Mouse (Mus musculus) common myeloid progenitor, adult 5-6 weeks (primary cell): ENCODE results near the gene Pcsk2. TPM values are rescaled to one million over a fixed set of nuclear protein-coding genes. Genes with fewer than 3 reads are reported as not detected.

Experiments used
- ATAC-seq: replicated peaks from 2 replicates; pipeline ENCODE4 v1.8.0; 2016; ENCODE audit warnings: low read depth, mild to moderate bottlenecking, moderate TSS enrichment, inconsistent platforms; ENCODE audit not compliant: poor library complexity, severe bottlenecking
- total RNA-seq: library from RNA; stranded (forward); fragments of 200-1000, 187-1606 nt; gene quantifications from 2 replicates; pipeline ENCODE4 v1.2.3, GENCODE M21; 2017

Gene Pcsk2
- total RNA-seq, 1 experiment from 2014 or later: not detected

DNA sequence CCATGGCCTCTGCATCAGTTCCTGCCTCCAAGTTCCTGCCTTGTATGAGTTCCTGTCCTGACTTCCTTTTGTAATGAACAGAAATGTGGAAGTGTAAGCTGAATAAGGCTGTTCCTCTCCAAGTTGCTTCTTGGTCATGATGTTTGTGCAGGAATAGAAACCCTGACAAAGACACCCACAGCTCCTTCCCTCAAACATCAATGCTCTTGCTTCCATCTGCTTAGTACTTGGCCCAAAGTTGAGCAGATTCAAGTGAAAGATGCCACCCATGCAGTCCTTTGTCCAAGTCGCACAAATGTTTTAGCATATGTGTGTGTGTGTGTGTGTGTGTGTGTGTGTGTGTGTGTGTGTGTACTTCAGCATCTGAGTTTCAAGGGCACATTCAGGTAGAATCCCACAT is 97.3 kb downstream of the Pcsk2 start:
- no peak for ATAC-seq

DNA sequence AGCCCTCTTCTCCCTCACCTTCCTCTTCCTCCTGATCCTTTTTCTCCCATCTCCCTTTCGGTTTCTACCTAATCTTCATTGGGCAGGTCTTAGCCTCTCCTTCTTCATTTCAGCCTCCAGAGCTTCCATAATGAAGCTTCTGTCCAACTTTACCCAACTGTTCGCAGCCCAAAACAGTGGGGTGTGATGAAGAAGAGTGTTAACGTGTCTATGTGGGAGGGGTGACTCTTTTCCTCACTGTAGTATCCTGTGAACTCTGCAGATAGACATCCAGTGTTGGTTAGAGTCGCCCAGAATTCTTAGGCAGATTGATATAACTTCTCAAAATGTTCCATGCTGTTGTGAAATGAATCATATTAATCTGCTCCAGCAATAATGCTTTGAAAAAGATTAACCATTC is 98.4 kb downstream of the Pcsk2 start:
- ATAC-seq: no peak

DNA sequence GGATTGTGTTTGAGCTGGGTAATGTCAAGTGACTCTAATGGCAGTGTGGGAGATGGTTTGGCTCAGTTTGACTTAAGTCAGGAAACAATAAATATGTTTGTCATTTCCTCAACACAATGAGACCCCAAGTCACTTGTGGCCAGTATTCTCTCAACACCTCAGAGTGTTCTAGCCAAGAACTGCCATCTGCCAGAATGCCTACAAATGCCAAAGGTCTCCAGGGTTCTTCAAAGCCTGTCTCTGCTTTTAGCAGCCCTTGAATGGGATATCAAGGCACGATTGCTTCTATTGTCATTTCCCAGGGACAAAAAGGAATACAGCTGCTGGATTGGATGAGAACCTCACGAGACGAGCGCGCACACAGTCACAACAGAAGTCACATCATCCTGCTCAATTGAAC is 100.0 kb downstream of the Pcsk2 start:
- ATAC-seq: no peak

DNA sequence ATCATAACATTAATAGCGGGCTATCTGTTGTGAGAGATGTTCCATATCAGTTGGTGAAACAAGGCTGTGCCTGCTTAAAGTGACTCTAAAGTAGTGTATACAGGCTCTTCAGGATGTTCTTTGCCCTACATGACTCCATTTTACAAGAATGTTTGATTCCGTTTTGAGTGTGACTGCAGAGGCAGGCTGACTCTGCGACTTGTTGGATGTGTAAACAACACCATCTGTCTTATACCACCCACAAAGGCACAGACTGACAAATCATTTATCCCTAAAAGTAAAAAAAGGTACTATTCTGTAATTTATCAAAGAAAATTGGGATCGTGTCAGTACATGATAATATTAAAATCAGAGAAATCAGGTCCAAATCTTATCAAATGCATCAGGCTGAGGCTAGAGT is 108.7 kb downstream of the Pcsk2 start:
- no peak for ATAC-seq

DNA sequence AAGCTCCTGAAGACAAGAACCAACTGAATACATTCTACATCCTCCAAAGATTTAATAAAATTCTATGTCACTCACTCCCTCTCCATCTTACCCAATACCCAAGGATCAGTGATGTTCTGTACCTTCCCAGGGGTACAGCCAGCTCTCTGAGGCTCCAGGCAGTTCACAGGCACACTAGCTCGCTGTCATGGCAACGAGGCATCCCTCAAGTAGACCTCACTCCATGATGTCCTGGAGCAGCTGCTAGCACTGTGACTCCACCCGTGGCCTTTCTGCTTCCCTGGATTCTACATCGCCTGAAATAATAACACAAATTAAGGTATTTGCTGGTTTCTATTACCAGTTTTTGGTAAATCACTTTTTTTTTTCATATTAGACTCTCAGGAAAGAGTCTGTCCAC is 111.0 kb downstream of the Pcsk2 start:
- no peak for ATAC-seq

DNA sequence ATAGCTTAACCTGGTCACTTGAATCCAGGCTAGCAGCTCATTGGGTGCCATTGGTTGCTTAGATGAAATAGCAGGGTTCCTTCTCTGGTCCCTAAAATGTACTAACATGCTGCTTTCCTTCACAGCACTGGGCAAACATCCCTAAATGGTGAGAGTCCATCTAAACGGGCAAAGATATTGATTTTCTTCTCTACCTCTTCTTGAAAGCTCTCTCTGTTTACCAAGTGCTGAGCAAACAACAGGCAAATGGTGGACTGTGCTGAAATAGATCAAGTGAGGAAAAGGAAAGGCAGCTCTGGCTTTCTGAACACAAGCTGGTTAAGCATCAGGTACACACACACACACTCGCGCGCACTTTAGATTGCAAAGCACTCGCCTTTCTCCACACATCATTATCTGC is 120.8 kb downstream of the Pcsk2 start:
- ATAC-seq: no peak

DNA sequence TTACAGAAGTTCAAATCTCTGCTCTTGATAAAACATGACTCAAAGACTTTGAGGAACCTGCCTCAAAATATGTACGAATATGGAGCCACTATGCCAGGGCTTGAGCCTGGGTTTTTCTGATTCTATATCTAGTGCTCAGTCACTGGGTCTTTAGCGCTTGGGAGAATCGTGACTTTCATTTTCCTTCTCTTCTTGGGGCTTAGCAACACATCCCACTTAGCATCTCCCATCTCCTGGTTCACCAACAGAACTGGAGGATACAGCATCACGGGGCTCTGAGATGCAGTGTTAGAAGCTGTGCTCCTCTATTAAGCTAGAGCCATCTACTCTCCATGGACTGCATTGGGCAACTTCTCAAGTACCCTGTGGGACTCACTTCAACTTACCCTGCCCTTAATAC is 131.9 kb downstream of the Pcsk2 start:
- no peak for ATAC-seq

DNA sequence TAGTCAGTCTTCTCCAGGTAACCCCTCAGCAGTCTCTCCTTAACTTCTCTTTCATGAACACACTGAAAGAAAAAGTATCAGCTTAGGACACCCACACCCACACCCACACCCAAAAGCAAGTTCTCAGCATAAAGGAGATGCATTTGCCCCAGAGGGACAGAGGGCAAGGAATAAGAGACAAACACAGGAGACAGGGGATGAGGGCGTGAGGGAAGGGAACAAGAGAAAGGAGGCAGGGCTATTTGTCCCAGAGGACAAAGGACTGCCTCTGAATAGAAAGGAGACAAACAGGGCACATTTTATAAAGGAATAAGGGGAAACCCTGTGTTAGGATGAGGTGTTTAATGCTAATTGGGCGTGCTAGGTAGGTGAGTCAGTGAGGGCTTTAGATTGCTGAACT is 133.6 kb downstream of the Pcsk2 start:
- no peak for ATAC-seq

DNA sequence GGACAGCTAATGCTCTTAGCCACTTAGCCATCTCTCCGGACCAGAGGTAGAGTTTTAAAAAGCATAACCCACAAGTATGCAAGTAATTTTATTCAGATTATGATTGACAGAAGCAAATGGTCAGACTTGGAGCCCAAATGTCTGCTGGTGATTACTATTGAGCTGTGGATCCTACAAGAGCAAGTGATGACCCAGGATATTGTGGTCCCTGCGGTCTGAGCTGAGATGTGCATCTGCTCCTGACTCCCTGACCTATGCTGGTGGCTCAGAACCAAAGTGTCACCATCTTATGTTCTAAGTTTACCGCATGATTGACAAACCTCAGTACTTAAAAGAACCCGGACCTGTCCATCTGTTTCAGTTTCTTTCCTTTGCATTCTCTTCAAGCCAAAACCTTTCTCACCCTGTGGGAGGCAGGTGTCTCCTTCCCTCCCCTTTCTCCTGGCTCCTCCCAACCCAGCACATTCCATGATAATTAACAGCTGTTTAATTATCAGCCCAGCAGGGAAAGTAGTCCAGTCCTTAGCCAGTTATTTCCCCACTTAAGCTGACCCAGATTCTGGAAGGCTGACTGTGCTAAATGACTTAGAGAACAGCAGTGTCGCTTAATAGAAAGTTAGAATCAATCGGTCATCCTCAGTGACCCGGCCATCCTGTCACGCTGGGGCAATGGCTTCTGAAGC is 136.1 kb downstream of the Pcsk2 start:
- no peak for ATAC-seq

DNA sequence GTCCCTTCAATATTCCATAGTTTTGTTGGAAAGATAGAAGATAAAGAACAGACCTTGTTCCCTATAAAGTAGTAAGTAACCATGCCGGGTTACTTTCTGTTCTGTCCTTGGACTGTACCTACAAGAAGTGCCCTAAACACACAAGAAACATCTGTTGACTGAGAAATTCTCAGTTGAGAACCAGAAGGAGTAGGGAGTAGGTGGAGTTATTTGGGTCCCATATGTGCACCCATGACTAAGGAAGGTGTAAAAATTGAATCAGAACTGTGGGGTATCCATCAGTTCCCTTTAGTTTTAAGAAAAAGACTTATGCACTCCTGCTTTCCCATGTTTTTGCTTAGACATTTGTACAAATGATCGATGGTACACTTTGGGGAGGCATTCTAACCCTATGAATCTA is 137.6 kb downstream of the Pcsk2 start:
- ATAC-seq: no peak

DNA sequence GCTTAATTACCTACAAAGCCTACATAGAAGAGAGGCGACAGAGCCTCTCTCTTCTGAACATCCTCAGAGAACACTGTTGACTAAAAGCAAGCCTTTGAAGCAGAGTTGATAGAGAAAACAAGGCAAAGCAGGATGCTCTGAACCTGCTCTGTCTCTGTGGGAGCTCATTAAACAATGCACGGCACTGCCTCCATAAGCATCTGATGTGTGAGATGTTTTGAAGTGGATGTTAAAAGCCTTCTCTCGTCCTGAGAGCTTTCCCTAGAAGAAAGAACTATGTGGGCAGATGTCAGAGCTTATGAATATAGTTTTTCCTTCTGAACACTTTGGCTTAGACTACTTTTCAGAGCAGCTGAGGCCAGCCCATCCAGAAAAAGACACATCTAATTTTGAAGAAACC is 145.3 kb downstream of the Pcsk2 start:
- no peak for ATAC-seq

DNA sequence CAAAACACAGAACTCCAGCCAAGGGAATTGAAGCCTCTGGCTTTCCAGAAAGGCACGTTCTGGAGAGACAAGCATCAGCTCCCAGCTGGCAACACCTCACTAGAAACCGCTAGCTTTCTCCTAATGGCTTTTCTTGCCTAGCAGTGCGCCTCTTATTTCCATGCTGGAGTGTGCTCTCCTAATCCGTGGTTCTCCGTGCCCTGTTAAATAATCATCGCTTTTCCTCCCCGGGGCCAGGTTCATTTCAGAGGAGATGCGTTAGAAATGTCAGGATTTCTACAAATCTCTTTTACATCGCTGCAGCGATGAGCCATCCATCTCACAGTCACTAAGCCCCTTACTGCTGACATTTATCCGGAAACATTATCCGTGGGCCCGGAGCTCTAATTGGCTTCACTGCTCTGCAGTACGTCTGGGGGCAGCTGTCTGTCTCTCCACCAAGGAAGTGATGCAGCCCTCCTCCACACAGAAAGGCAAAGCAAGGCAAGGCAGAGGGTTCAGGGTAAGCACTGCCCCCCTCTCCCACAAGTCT is 150.1 kb downstream of the Pcsk2 start:
- no peak for ATAC-seq

DNA sequence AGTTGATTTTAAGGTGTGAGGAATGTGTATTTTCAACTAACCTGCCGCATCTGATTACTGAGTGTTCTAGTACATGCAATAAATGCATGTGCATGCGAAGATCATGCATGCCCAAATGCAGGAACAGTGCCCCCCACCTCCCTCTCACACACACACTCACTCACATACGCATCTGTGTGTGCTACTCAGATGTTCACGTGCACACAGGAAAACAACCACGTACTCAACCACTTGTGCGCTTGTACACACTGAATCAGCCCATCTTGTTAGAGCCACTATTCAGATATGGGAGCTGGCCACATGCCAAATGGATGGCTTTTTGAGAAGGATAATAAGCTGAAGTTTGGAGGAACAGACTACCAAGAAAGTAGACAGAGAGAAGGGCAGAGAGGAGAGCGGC is 150.7 kb downstream of the Pcsk2 start:
- ATAC-seq: no peak

DNA sequence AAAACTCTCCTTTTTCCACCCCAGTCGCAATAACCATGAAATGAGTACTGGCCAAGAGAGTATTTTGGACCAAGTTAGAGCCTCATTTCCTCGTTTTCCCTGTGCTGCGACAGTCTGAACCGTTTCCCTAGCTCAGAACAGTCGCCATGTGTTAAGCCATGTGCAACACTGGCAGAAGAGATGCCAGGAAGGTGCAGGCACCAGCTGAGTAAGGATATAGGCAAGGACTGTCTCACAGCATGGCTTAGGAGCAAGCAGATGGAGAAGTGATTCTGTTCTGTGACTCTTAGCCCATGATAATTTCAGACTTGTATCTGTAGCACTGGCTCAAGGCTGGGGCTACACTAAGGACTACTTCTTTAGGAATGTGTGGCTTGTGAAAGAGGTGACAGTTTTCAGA is 155.2 kb downstream of the Pcsk2 start:
- ATAC-seq: no peak

DNA sequence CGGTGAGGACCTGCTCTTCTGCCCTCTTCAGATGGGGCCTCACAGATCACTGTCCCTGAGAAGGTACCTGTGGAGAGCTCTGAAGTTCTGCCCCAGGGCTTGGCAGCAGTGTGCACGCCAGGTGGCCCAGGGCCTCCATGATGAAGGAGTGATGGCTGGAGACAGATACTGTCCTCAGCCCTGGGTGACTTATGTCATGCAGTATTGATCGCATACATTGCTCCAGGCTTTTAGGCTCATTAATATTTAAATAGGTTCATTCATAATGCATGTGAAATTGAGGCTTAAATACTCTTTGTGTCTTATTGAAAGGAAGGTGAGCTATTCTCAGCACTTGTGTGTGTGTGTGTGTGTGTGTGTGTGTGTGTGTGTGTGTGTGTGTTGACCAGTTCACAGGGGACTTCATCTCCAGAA is 157.0 kb downstream of the Pcsk2 start:
- ATAC-seq: no peak

DNA sequence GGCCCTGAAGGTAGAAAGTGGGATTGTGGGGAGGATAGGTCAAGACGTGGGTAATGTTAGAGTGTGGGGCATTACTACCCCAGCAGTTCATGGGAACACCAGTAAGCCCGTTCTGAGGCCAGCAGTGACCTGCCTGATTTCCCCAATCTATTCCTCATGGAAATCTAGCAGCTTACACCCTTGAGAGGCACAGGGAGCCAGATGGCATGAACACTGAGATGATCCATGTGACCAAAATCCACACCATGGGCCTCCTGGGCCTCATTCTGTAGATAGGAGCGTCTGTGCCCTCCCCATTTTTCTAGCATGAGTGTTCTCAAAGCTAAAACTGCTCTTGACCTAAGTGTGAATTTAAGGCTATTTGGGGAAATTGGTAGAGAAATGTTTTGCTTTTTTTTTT is 162.2 kb downstream of the Pcsk2 start:
- no peak for ATAC-seq

DNA sequence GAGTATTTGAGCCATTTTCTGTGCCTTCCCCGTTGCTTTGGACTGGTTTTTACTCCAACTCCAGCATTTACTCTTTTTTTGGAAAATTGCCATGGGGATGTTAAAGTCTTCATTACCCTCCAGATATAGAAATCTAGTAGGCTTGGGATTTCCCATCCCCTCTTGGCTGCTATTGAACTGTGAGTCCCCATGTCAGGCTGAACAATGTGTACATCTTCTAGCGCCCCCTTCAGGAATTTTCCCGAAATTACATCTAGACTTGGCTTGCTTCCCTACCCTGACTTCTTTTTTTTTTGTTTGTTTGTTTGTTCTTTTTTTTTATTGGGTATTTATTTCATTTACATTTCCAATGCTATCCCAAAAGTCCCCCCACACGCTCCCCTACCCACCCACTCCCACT is 163.3 kb downstream of the Pcsk2 start:
- ATAC-seq: no peak

DNA sequence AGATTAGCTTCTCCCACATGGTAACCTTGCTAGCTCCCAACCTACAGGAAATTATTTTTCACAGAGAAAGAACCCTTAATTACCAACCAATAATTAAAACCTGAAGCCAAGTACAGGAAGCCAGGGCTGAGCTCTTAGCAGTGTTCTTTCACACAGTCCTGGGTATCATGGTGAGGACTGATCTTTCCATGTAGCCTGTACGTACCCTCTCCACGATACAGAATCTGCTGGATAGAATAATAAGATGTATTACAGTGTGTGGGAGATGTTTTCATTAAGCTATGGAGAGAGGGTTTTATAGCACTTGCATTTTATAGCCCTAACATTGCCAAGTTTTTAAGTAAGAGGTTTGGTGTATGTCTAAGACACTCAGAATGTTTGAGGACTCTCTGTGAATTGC is 164.0 kb downstream of the Pcsk2 start:
- no peak for ATAC-seq

DNA sequence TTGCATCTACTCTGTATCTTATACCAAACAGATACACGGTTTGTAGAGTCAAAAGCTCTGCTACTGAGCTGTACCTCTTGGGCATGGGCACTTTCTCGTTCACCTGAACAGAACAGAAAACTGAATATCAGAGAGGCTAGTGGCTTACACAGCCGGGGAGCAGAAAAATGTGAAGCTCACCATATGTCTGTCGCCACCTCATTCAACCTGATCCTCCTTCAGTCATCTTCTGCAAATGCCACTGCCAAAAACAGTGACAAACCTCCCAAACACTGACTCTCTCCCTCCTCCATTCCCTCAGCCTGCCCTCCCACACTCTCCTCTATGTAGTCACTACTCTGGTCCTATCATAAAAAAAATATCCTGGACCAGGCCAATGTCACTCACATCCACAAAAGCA is 165.9 kb downstream of the Pcsk2 start:
- no peak for ATAC-seq

DNA sequence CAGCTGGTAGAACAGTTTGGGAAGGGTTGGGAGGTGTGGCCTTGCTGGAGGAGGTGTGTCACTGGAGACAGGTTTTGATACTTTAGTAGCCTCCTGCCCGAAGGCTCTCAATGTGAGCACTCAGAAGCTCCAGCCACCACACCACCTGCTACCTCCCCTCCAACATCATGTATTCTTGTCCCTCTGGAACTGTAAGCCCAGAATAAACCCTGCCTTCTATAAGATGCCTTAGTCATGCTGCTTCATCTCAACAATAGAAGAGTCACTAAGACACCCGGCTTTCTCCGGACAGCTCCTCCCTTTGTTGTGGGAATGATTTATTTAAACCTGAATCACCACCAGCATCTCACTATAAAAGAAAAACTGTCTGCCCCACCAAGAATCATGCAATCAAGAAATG is 166.9 kb downstream of the Pcsk2 start:
- ATAC-seq: no peak

DNA sequence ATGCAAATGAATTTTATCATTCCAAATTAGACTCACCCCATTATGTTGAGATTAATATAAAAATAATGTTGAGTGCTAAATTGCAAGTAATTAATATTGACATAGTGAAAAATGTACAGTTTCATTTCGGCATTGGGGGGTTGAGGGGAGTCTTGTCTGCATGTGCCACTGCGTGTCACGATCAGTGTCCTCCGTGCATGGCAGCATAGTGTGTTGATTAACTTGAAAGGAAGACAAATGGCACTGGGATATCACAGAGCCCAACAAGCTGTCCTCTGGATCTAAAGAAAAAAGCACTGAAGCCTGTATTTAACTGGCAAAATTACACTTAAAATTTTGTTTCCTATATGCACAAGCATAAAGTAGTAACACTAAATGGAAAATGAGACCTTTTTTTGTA is 167.9 kb downstream of the Pcsk2 start:
- ATAC-seq: no peak

DNA sequence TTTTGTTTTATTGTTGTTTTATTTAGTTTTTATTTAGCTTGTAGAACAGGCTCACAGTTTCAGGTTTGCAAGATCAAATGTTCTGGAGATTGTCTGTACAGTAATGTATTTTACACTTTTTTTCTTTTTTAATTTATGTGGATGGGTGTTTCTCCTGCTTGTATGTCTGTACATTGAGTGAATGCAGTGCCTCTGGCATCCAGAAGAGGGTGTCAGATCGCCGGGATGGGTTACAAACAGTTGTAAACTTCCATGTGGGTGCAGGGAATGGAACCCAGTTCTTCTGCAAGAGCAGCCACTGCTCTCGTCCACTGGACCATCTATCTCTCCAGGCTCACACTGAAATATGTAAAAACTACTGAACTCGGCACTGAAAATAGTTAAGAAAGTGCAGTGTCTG is 169.2 kb downstream of the Pcsk2 start:
- no peak for ATAC-seq

DNA sequence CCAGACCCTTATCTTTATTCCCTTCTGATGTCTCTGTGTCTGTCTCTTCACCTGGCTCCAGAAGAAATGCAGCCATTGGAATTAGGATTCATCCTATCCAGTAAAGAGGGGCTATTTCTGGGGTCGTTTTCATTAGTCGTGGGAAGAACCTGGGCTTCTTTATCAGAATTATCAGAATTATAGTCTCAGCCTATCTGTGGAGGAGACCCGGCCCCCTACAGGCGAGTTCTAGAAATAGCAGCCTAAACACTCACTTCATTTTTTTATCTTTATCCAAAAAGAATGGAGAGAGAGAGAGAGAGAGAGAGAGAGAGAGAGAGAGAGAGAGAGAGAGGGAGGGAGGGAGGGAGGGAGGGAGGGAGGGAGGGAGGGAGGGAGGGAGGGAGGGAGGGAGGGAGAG is 177.3 kb downstream of the Pcsk2 start:
- ATAC-seq: no peak
